Mouse (Mus musculus) left cerebral cortex, adult 18-20 months (tissue): ENCODE measurements around the gene H2al1g. TPM values are rescaled to one million over a fixed set of nuclear protein-coding genes. Genes with fewer than 3 reads are reported as not detected.

Experiments
- total RNA-seq, 2 experiments: library from RNA; stranded (reverse); gene quantifications; 2 replicates each; pipeline ENCODE4 v1.2.3; 2021

H2al1g gene
- total RNA-seq, 2 experiments from 2014 or later, result not detected

Other genes with a start within 250 kb of the H2al1g start
- not detected for gene H2al1a, start 19.0 kb upstream of the H2al1g start, total RNA-seq
- gene H2al1b, start 15.8 kb upstream of the H2al1g start, total RNA-seq, result not detected
- gene H2al1c, start 12.6 kb upstream of the H2al1g start, total RNA-seq, result not detected
- not detected for gene H2al1d, start 9.4 kb upstream of the H2al1g start, total RNA-seq
- gene H2al1e, start 6.3 kb upstream of the H2al1g start, total RNA-seq, result not detected
- gene H2al1f, start 3.1 kb upstream of the H2al1g start, total RNA-seq, result not detected
- not detected for gene H2al1h, start 3.2 kb downstream of the H2al1g start, total RNA-seq
- gene H2al1i, start 6.4 kb downstream of the H2al1g start, total RNA-seq, result not detected
- not detected for gene H2al1j, start 9.6 kb downstream of the H2al1g start, total RNA-seq